Mouse (Mus musculus) liver, postnatal 0 days (tissue): Measurements from ENCODE around the gene Polr2i.

Experiments
- CTCF ChIP-seq: sonication (generic); IDR thresholded peaks from 2 replicates; pipeline ENCODE4 v1.5.1; 2016; ENCODE audit warnings: antibody characterized with exemption, low read depth
- EP300 ChIP-seq: IDR thresholded peaks from 2 replicates; pipeline ENCODE4 v1.6.1; 2016; ENCODE audit warnings: antibody characterized with exemption, low read depth, mild to moderate bottlenecking

- TF ChIP-seq CTCF: no peak
- TF ChIP-seq EP300: no peak
These were observed 9.5 kb upstream of the Polr2i start for GRCm38 (mm10) chr7:30222205-30222604.
